Mouse (Mus musculus): ENCODE data around the gene Fabp1. TPM values are rescaled to one million over a fixed set of nuclear protein-coding genes. Genes with fewer than 3 reads are reported as not detected.

The Fabp1 gene
- polyA plus RNA-seq, 1 experiment = not detected

- H3K4me1 ChIP-seq (ENCODE audit: control insufficient read depth, insufficient read depth, low read length) = no peaks in the 10 kb centered on the region
These were observed 19.0 kb upstream of the Fabp1 start for GRCm38 (mm10) chr6:71180596-71180995.

GRCm38 (mm10) chr6:71184941-71185604 is 14.6 kb upstream of the Fabp1 start:
- Histone ChIP-seq H3K4me3 (ENCODE audit: insufficient read depth, low read length) (no peak overlapping the region), H3K4me1 (ENCODE audit: control insufficient read depth, insufficient read depth, low read length) (peaks cover 4% of the 10 kb centered on the region; the same call in 1 of the 2 replicates), H3K27ac (ENCODE audit: insufficient read depth, low read depth, low read length) (no peak overlapping the region)
- TF ChIP-seq POLR2A (IDR thresholded peaks at IDR 0.05; ENCODE audit: borderline replicate concordance, low read depth, low read length) = no peak
- TF ChIP-seq CTCF (IDR thresholded peaks at IDR 0.05; ENCODE audit: low read depth, low read length) = no peak

More at GRCm38 (mm10) chr6:71180596-71180995, 19.0 kb upstream of the Fabp1 start:
- Histone ChIP-seq H3K27ac (ENCODE audit: insufficient read depth, low read depth, low read length) (no peak overlapping the region), H3K4me3 (ENCODE audit: insufficient read depth, low read length) (no peak overlapping the region)
- TF ChIP-seq CTCF (IDR thresholded peaks at IDR 0.05; ENCODE audit: low read depth, low read length) (no peak), POLR2A (IDR thresholded peaks at IDR 0.05; ENCODE audit: borderline replicate concordance, low read depth, low read length) (no peak)

GRCm38 (mm10) chr6:71189578-71189977 is 10.0 kb upstream of the Fabp1 start:
- TF ChIP-seq CTCF (IDR thresholded peaks at IDR 0.05; ENCODE audit: low read depth, low read length) = no peak
- TF ChIP-seq POLR2A (IDR thresholded peaks at IDR 0.05; ENCODE audit: borderline replicate concordance, low read depth, low read length) = no peak
- H3K27ac ChIP-seq (ENCODE audit: insufficient read depth, low read depth, low read length) = no peak overlapping the region
- peaks cover 8% of the 10 kb centered on the region; the same call in 1 of the 2 replicates for H3K4me1 ChIP-seq (ENCODE audit: control insufficient read depth, insufficient read depth, low read length)
- H3K4me3 ChIP-seq (ENCODE audit: insufficient read depth, low read length) = no peak overlapping the region

GRCm38 (mm10) chr6:71190501-71190900 is 9.1 kb upstream of the Fabp1 start:
- H3K27ac ChIP-seq (ENCODE audit: insufficient read depth, low read depth, low read length) = no peak overlapping the region
- peaks cover 8% of the 10 kb centered on the region; the same call in 1 of the 2 replicates for H3K4me1 ChIP-seq (ENCODE audit: control insufficient read depth, insufficient read depth, low read length)
- no peak overlapping the region for H3K4me3 ChIP-seq (ENCODE audit: insufficient read depth, low read length)
- TF ChIP-seq CTCF (IDR thresholded peaks at IDR 0.05; ENCODE audit: low read depth, low read length) (no peak), POLR2A (IDR thresholded peaks at IDR 0.05; ENCODE audit: borderline replicate concordance, low read depth, low read length) (no peak)

- no peak overlapping the region for H3K4me3 ChIP-seq (ENCODE audit: insufficient read depth, low read length)
- peak overlapping the region; percentile 22 for H3K27ac ChIP-seq (ENCODE audit: insufficient read depth, low read depth, low read length)
- peaks cover 24% of the 10 kb centered on the region for H3K4me1 ChIP-seq (ENCODE audit: control insufficient read depth, insufficient read depth, low read length)
- TF ChIP-seq CTCF (IDR thresholded peaks at IDR 0.05; ENCODE audit: low read depth, low read length) (no peak), POLR2A (IDR thresholded peaks at IDR 0.05; ENCODE audit: borderline replicate concordance, low read depth, low read length) (no peak)
These were observed 6.4 kb upstream of the Fabp1 start for GRCm38 (mm10) chr6:71193151-71193740.

- Histone ChIP-seq H3K4me1 (ENCODE audit: control insufficient read depth, insufficient read depth, low read length) (peaks cover 42% of the 10 kb centered on the region), H3K4me3 (ENCODE audit: insufficient read depth, low read length) (no peak overlapping the region), H3K27ac (ENCODE audit: insufficient read depth, low read depth, low read length) (no peak overlapping the region)
- no peak for TF ChIP-seq CTCF (IDR thresholded peaks at IDR 0.05; ENCODE audit: low read depth, low read length)
- TF ChIP-seq POLR2A (IDR thresholded peaks at IDR 0.05; ENCODE audit: borderline replicate concordance, low read depth, low read length) = no peak
These were observed 3.5 kb upstream of the Fabp1 start for GRCm38 (mm10) chr6:71196107-71196506.

- H3K4me1 ChIP-seq (ENCODE audit: control insufficient read depth, insufficient read depth, low read length) = peaks cover 44% of the 10 kb centered on the region
- TF ChIP-seq CTCF (IDR thresholded peaks at IDR 0.05; ENCODE audit: low read depth, low read length) (no peak), POLR2A (IDR thresholded peaks at IDR 0.05; ENCODE audit: borderline replicate concordance, low read depth, low read length) (no peak)
- H3K27ac ChIP-seq (ENCODE audit: insufficient read depth, low read depth, low read length) = peak overlapping the region; percentile 61
- H3K4me3 ChIP-seq (ENCODE audit: insufficient read depth, low read length) = peak overlapping the region; percentile 33
These were observed 1.7 kb upstream of the Fabp1 start for GRCm38 (mm10) chr6:71197636-71198535.

GRCm38 (mm10) chr6:71201925-71202324 is 2.3 kb downstream of the Fabp1 start:
- peaks cover 34% of the 10 kb centered on the region for H3K4me1 ChIP-seq (ENCODE audit: control insufficient read depth, insufficient read depth, low read length)
- TF ChIP-seq CTCF (IDR thresholded peaks at IDR 0.05; ENCODE audit: low read depth, low read length) = no peak
- no peak overlapping the region for H3K27ac ChIP-seq (ENCODE audit: insufficient read depth, low read depth, low read length)
- no peak overlapping the region for H3K4me3 ChIP-seq (ENCODE audit: insufficient read depth, low read length)

- Histone ChIP-seq H3K4me3 (ENCODE audit: insufficient read depth, low read length) (no peak overlapping the region), H3K4me1 (ENCODE audit: control insufficient read depth, insufficient read depth, low read length) (peaks cover 25% of the 10 kb centered on the region), H3K27ac (ENCODE audit: insufficient read depth, low read depth, low read length) (no peak overlapping the region)
- TF ChIP-seq CTCF (IDR thresholded peaks at IDR 0.05; ENCODE audit: low read depth, low read length) = no peak
- TF ChIP-seq POLR2A (IDR thresholded peaks at IDR 0.05; ENCODE audit: borderline replicate concordance, low read depth, low read length) = no peak
These were observed 4.0 kb downstream of the Fabp1 start for GRCm38 (mm10) chr6:71203674-71204073.

All from bone marrow macrophage, adult 2 months (primary cell).